Mouse (Mus musculus) kidney, adult 18-20 months (tissue): ENCODE data around the gene Rnf43.

Source experiments
- DNase-seq: peaks from one replicate; pipeline ENCODE4 v3.0.0; 2021

Gene Rnf43

GRCm38 (mm10) chr11:87662407-87662806, at the start of gene Rnf43:
Gene Rnf43 (plus strand): TSS chr11:87662722.
- DNase-seq: peak; percentile 93

GRCm38 (mm10) chr11:87613972-87614371, 48.5 kb upstream of the Rnf43 start:
- peak; percentile 1 for DNase-seq

GRCm38 (mm10) chr11:87615551-87615950, 47.0 kb upstream of the Rnf43 start:
- DNase-seq: no peak

- DNase-seq: no peak
These were observed 46.6 kb upstream of the Rnf43 start for GRCm38 (mm10) chr11:87615952-87616351.

DNA sequence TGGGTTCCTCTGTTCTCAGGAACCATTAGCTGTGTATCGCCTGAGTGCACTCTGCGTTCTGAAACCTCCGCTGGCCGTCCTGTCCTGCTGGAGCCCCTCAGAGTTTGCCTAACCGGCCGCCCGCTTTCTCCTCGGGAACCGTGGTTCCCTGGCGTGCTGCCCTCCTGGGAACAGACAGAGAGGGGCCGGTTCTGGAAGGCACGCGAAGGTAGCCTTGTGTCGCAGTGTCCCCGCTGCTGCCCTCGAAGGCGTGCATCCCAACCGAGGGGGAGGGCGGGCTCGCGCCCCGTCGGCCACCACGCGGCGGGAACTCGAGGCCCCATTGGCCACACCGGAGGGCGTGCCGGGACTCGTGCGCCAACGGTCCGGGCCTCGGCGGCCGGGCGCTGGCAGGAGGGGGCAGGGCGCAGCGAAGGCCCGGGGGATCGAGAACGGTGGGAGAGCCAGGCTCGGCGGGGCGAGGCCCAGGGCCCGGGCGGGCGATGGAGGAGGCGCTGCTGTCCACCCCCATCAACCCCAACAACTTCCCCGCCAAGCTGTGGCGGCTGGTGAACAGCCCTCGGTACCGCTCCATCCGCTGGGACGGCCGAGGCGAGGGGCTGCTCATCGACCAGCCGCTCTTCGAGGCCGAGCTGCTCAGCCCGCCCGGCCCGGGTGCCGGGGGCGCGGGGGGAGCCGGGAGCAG, 45.6 kb upstream of the Rnf43 start, which contains the start of gene Hsf5:
Hsf5 (plus strand) TSS at position 375 of the 685 bp plus-strand sequence.
- peak; percentile 2 for DNase-seq

- peak; percentile 2 for DNase-seq
These were observed 44.9 kb upstream of the Rnf43 start for GRCm38 (mm10) chr11:87617606-87618005.

DNA sequence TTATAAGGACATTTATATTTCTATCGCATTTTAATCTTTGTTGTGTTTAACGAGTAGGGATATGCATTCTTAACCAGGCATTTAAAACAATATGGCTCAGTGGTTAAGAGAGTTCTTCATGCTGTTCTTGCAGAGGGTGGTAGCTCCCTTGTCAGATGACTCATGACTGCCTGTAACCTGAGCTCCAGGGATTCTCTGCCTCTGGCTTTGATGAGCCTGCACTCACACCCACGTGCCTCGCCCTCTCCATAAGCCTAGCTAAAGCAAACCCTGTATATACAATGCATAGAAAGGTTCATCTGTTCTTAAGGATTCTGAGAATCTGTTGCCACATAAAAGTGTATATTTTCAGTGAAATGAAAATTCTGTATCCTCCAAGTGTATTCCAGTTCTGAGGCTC, 39.4 kb upstream of the Rnf43 start:
- no peak for DNase-seq

DNA sequence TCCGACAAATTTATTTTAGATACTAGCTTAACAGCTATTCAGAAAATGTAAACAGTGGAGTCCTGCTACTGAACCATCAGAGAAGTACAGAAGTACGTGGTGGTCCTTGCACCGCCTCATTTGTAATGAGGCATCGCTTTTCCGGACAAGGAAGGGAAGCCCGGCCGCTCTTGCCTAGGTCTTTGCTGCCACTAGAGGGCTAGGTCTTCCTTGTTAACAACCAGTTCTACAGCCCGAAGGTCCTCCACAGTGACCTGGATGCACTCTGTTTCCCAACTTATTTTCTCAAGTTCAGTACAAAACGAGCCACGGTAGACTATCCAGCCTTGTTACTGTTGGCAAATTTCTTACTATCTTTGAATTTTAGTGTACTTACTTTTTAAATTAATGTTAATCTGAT, 32.7 kb upstream of the Rnf43 start:
- DNase-seq: peak; percentile 35

DNA sequence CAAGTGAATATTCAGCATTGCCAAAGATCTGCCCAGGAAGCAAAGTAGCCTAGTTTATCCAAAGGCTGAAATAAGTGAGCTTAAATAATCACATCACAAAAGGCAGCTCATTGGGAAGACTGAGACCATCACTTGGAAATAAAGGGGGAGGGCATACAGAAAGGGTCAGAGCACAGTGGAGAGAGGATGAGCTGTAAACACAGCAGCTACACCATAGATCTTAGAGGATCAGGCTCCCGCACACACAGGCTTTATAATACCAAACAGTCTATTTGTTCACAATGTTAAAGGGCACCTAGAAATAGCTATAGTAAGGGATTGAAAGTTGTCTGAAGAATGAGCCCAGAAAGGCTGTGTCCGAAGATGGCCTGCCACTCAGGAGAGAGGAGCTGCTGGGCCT, 23.7 kb upstream of the Rnf43 start:
- DNase-seq: no peak

DNA sequence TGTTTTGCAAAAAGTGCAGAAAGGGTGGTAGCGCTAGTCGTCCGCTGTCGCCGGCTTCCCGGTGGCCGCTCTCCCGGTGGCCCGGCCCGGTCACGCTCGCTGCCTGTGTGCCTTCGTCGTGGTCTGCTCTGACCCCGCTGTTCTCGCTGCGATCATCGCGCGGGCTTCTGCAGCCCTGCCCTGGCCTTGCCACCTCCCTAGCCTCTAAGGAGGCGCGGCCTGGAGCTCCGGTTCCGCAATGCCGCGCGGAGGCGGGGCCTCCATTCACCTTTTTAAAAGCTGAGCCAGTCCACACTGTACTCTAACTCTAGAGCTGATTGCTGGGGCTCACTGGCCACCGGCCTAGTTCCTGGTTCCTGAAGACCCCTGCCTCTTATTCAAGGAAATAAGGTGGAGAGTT, 23.3 kb upstream of the Rnf43 start:
- peak; percentile 77 for DNase-seq

GRCm38 (mm10) chr11:87642865-87643264, 19.7 kb upstream of the Rnf43 start:
- no peak for DNase-seq

DNA sequence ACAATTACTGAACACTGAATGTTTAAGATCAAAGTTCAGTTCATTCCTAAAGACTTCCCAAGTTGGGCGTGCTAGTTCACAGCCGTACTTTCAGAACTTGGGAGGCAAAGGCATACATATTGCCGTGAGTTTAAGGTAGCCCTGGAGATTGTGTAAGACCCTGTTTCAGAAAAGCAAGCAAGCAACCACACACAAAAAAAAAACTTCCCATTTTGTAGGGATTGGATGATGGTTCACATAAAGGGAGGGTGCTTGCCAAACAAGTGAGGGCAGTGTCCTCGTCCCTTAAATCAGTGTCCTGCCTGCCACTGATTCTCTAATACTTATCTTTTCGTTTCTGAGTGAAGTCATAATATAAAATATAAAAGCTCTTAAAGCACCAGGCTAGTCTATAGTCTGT, 7.8 kb upstream of the Rnf43 start:
- no peak for DNase-seq

- DNase-seq: no peak
These were observed 3.3 kb upstream of the Rnf43 start for GRCm38 (mm10) chr11:87659216-87659615.

GRCm38 (mm10) chr11:87662822-87663221, 300 bp downstream of the Rnf43 start:
- DNase-seq: peak; percentile 34

GRCm38 (mm10) chr11:87663948-87664347, 1.4 kb downstream of the Rnf43 start:
- no peak for DNase-seq

DNA sequence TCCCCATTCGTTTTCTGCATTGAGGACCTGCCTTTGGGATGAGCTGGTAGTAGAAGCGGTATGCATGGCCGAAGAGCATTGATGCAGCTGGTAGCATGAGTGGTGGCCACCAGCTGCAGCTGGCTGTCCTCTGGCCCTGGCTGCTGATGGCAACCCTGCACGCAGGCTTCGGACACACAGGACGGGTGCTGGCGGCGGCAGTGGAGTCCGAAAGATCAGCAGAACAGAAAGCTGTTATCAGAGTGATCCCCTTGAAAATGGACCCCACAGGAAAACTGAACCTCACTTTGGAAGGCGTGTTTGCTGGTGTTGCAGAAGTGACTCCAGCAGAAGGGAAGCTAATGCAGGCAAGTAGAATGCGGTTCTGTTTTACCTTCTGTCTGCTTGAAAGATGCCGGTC, 2.0 kb downstream of the Rnf43 start:
- DNase-seq: peak; percentile 28

GRCm38 (mm10) chr11:87665224-87665623, 2.7 kb downstream of the Rnf43 start:
- no peak for DNase-seq

DNA sequence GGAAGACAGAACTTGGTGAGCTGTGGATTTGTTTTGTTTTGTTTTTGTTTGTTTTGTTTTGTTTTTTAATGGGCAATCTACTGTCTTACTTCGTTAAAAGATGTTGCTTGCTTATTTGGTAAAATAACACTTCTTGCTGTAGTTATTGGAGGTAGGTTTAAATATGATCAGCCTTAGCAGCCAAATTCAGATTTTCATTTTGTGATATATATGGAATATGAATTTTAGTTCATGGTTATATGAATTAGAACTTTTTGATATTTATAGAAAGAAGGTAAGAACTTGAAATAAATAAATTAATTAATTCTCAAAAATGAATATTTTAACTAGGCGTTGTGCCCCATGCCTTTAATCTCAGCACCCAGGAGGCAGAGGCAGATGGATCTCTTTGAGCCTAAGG, 3.1 kb downstream of the Rnf43 start:
- no peak for DNase-seq

- no peak for DNase-seq
These were observed 3.9 kb downstream of the Rnf43 start for GRCm38 (mm10) chr11:87666256-87667035.

DNA sequence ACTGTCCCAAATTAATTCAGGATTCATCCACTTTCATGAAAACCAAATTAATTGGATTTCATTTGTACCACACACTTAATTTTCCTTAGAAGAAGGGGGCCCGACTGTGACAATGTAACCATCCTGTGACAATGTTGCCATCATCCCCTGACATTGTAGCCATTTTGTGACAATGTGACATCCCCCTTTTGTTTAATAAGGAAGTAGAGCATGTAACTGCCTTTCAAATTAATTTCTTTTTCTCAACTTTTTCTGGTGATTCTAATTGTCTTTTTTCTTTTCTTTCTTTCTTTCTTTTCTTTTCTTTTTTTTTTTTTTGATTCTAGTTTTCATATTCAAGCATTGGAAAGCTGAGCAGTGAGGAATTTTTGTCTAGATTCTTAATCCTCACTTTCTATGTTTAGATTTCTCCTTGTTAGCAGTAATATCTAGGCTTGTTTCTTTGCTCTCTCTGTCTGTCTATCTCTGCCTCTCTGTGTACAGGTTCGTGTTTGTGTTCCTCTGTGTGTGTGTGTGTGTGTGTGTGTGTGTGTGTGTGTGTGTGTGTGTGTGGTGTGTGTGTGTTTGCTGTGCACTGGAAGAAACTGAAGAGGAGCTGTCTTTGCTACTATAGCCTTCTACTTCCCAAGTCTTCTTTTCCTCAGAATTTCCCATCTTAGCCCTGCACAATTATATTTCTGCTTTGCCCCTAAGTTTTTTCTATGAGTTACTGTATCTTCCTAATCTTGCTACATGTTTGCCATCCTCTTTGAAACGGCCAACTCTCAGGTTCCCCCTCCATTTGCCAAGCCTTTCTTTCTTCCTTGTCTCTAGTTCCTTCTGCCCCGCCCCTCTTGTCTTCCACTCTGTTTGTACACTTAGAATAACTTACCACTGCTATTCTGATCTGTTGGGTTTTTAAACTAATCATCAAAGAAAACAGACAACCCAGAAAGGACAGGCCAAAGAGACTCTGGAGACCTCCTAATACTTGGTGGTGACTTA, 4.9 kb downstream of the Rnf43 start:
- DNase-seq: no peak

GRCm38 (mm10) chr11:87673282-87673681, 10.8 kb downstream of the Rnf43 start:
- DNase-seq: no peak

DNA sequence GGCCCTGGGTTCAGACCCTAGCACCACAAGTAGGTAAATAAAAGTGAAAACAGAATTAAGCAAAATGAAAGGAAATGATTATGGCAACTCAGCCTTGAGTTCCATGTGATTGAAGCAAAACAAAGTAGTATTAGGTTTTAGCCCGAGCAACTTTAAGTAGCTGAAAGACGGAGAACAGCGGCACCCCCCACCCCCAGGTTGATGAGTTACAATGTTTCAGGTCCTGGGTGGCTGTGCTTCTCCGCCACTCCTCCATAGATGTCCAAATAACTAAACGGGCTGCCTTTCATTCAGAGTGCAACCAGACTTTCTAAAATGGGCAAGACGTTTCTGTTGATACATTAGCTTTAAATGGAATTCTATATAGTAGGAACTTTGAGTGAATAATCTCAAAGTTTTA, 13.1 kb downstream of the Rnf43 start:
- DNase-seq: no peak

DNA sequence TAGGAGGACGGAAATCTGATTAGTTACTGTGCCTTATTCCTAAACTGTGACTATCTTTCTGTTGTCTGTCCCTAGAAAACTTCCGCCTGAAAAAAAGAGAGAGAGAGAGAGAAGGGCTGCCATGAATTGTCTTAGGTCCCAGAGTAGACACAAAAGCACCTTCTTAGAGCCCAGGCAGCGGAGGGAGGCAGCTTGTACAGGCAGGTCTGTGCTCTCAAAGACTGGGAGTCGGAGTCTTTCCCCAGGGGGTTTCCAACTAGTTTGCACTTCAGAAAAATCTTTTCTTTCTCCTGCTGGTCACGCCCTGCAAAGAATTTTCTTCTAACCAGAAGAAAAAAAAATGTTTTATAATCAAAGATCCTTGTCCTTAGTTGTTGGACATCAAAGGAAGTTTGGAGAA, 15.2 kb downstream of the Rnf43 start:
- DNase-seq: no peak
